Mouse (Mus musculus) c-Kit-positive CD71-positive TER-119-positive erythroid progenitor cells, embryonic 14.5 days (primary cell): ENCODE results near the gene 9130019O22Rik.
"Not testable (repeated sequence)": the region's sequence is repeated elsewhere in the genome, so short reads cannot be mapped to it uniquely, and the experiment has no call there.

Source experiments
- DNase-seq: peaks from one replicate; pipeline ENCODE4 v3.0.0-alpha.2; 2013; ENCODE audit warnings: low spot score

The 9130019O22Rik gene

GRCm38 (mm10) chr7:127375271-127376245, 11.4 kb downstream of the 9130019O22Rik start, which contains the start of gene Zfp747:
Gene Zfp747, minus strand, starts transcription at chr7:127376050.
- peak; percentile 96 for DNase-seq

GRCm38 (mm10) chr7:127371870-127372269, 15.1 kb downstream of the 9130019O22Rik start:
- DNase-seq = not testable (repeated sequence)

- DNase-seq = no peak
Measured at GRCm38 (mm10) chr7:127371213-127371612, 15.8 kb downstream of the 9130019O22Rik start.

- no peak for DNase-seq
Measured at GRCm38 (mm10) chr7:127366249-127366648, 20.7 kb downstream of the 9130019O22Rik start.

- no peak for DNase-seq
Measured at GRCm38 (mm10) chr7:127364166-127364565, 22.8 kb downstream of the 9130019O22Rik start.

DNA sequence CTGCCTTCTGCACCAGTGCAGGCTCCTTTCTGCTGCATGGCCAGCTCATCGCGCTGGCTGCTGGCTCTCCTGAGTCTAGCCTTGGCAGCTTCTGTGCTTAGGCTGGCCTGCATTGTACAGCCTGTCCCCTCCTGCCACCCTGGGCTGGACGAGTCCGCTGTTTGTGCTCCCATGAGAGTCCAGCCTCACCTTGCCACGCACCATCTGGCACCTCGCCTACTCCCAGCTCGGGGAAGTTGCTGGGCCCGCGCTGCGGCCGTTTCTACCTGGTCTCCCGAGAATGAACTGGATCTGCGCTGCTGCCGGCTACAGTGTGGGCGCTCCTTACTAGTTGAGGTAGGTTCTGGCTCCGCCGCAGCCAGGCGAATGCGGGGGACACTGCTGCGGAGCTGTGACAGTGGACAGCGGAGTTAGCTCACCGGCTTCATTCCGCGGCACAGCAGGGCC, 23.5 kb downstream of the 9130019O22Rik start:
- no peak for DNase-seq

DNA sequence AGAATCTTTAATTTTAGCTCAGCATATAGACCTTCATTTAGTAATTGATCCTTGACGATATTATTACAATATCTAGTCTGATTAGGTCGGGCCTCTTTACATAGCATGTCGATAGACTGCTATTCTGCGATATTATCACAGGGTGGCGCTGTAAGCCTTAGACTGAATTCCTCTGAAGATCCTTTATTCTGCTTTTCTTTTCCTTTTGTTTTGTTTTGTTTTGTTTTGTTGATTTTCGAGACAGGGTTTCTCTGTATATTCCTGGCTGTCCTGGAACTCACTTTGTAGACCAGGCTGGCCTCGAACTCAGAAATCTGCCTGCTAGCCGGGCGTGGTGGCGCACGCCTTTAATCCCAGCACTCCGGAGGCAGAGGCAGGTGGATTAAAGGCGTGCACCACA, 24.5 kb downstream of the 9130019O22Rik start:
- DNase-seq = peak; percentile 61

- DNase-seq = no peak
Measured at GRCm38 (mm10) chr7:127361449-127361848, 25.5 kb downstream of the 9130019O22Rik start.

DNA sequence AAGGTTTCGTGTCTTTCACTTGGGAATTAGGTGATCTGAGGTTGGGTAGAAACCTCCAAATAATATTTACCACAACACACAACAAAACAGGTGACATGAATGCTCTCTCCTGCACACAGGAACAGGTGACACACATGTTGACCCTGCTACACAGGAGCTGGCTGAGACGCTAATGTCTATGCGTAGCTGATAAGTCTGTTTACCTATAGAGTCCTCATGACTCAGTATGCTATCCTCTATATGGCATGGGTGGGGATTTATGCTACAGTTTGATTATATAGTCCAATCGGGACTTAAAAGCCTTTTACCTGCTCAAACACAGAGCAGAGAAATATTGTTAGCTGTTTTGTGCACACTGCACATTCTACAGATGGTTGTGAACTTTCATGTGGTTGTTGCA, 26.7 kb downstream of the 9130019O22Rik start:
- no peak for DNase-seq

DNA sequence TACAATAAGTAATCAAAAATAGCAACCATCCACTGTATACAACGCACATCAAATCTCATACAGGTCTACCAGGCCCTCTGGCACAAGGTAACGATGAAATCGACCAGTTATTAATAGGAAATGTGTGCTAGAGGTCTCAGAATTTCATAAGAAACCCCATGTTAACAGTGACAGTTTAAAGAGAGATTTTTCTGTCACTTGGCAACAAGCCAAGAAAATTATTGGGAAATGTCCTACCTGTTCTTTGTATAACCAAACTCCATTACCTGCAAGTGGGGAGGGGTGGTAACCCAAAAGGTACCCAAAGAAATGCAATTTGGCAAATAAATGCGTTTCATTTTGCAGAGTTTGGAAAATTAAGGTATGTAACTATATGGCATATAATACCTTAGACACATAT, 28.5 kb downstream of the 9130019O22Rik start:
- DNase-seq = no peak

DNA sequence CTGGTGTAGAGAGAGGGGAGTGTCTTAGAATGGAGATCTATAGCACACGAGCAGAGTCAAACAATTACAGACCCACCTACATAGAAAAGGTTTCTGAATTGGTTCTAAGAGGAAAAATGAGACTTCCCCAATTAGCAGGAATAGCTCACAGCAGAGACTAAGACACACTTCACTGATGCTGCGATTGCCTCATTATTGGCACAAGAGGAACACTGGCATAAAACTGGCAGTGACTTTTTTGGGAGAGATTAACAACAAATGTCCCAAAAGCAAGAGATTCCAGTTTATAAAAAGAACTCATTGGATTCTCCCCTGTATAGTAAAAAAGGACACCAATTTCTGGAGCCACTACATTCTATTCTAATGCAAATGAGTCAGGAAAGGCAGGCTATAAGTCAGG, 29.1 kb downstream of the 9130019O22Rik start:
- DNase-seq = no peak

GRCm38 (mm10) chr7:127355796-127356195, 31.2 kb downstream of the 9130019O22Rik start:
- no peak for DNase-seq

DNA sequence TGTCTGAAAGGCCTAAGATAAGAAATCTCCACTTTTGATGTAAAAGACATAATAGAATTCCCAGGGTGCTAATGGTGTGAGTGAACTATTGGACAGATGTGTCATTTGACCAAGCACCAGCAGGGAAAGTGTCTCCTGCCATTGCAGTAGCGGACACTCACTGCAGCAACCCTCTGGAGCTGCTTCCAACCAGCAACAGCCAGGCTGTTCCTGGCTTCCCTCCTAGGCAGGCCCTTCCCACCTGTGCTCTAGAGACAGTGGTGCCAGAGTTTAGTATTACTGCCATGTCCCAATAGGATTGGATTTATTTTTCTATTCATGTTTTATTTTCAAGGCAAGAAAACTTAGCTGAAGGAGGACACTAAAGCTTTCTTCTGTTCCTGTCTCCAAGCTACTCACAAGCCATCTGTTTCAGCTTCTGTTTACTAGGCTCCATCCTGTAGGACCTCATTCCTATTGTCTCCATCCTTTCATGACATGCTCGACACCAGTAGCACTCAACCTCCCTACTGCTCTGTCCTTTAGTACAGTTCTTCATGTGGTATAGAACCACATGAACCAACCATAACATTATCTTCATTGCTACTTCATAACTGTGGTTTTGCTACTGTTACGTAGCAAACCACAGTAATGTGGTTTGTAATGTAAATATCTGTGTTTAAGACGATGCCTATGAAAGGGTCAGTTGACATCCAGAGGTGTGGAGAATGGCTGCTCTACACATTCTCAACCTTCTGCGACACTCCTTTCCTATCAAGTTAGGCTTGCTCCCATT, 35.5 kb downstream of the 9130019O22Rik start:
- DNase-seq = no peak

- no peak for DNase-seq
Measured at GRCm38 (mm10) chr7:127346676-127347075, 40.3 kb downstream of the 9130019O22Rik start.

- DNase-seq = peak; percentile 79
Measured at GRCm38 (mm10) chr7:127345512-127346325, 41.2 kb downstream of the 9130019O22Rik start, which contains the start of gene Zfp768. Gene Zfp768, minus strand, starts transcription at chr7:127345589.

- no peak for DNase-seq
Measured at GRCm38 (mm10) chr7:127345092-127345491, 41.9 kb downstream of the 9130019O22Rik start.

- no peak for DNase-seq
Measured at GRCm38 (mm10) chr7:127344371-127344770, 42.6 kb downstream of the 9130019O22Rik start.

- DNase-seq = no peak
Measured at GRCm38 (mm10) chr7:127343351-127344019, 43.5 kb downstream of the 9130019O22Rik start.

- no peak for DNase-seq
Measured at GRCm38 (mm10) chr7:127342888-127343287, 44.1 kb downstream of the 9130019O22Rik start.

GRCm38 (mm10) chr7:127342332-127342731, 44.6 kb downstream of the 9130019O22Rik start:
- no peak for DNase-seq

DNA sequence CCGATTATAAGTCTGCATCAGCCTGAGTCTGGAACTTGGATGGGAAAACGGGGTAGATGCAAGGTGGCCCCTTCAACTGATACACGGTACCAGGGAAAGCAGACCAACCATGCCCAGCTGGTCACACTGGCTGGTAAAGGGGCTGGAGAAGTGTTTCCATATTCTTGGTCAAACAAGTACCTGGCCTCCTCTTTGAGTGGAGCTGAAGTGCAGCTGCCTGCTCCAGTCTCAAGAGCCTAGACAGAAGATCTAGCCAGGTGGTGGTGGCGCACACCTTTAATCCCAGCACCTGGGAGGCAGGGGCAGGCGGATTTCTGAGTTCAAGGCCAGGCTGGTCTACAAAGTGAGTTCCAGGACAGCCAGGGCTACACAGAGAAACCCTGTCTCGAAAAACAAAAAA, 45.1 kb downstream of the 9130019O22Rik start:
- DNase-seq = not testable (repeated sequence)
